Mouse (Mus musculus): ENCODE results near the gene Hes1.
"Not testable (repeated sequence)": the region's sequence is repeated elsewhere in the genome, so short reads cannot be mapped to it uniquely, and the experiment has no call there.

The Hes1 gene

DNA sequence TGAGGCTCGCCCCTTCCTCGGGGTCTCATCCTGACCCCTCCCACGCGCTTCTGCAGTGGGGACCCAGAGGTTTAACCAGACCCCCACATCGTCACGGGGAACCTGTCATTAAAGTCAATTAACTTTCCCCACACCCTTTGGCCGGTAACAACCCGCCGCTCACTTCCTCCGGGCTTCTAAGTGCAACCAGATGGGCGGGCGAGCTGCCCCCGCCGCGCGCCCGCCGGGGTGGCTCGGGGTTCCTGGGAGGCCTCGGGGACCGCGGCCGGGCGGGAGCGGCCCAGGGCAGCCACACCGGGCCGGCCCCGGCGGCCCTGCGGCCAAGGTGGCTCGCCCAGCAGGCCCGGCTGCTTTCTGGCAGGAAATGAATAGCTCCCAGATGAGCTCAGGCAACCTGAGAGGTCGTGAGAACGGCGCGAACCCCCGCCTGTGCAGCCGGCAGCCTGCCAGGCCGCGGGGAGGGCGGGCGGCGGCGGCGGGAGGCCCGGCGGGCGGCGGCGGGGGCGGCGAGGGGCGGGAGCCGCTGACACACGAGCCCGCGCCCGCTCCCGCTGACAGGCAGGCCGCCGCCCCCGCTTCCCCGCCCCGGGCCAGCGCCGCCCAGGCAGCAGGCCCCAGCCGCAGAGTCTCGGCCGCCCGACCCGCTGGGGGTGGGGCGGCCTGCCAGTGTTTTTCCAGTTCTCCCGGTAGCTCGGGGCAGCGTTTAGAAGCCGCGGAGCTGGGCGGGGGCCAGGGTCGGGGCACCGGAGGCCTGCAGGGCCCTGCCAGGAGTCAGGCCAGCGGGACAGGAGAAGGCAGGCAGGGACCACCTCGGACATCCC is 6.0 kb downstream of the Hes1 start:
- DNase-seq (ENCODE audit: low read depth in 1 of 2, low spot score in 2 of 2) = peak in 1 of 2 experiments; percentile 8

DNA sequence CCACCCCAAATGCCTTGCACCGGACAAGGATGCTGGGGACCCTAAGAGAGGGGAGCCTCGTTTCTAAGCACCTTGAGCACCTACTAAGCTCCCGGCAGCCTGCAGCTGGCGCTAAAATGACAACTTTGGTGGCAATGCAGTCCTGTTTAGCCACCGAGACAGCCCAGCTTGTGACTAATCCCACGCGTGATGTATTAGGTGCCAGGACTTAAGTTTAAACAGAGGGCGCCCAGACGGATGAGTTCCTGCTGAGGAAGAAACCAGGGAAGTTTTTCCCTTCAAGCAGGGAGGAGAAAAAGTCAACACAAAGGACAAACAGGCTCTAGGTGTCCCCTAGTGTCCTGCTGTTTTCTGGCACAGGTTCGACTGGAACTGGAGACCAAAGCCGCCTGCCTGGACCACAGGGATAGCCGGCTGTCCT is 6.6 kb downstream of the Hes1 start:
- DNase-seq (ENCODE audit: low read depth in 1 of 2, low spot score in 2 of 2) = no peak

DNA sequence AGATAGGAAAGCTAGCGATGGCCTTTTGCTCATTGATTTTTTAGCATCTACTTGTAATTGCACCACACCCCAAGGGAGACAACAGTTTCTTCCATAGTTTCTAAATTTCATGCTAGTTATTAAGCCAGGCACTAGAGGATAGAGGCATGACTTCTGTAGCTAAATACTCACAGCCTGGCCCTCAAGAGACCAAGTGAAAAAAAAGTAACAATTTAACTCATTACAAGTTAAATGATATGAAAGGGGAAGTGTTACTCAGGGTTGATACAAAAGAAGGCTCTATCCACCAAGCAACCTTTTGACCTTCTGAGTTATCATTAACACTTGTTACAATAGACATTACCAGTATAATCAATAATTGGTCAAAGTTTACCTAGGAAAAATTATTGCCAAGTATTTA is 9.1 kb downstream of the Hes1 start:
- no peak for DNase-seq (ENCODE audit: low read depth in 1 of 2, low spot score in 2 of 2)

DNA sequence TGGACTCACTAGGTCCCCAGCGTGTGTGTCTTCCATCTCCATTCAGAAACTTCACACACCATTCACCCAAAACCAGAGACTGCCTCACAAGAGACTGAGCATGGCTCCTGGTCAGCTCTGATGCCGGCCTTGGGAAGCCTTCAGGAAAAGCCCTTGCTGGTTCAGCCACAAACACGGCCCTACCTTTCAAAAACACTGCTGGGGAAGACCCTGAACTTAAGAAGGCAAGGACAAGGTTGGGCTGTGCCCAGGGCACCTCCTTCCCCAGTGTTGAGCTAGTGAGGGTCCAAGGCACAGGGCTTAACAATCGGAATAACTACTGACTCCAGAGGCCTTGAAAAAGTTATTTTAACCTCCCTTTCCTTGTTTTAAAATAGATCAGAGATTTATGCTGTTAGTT is 17.3 kb downstream of the Hes1 start:
- DNase-seq (ENCODE audit: low read depth in 1 of 2, low spot score in 2 of 2) = no peak

DNA sequence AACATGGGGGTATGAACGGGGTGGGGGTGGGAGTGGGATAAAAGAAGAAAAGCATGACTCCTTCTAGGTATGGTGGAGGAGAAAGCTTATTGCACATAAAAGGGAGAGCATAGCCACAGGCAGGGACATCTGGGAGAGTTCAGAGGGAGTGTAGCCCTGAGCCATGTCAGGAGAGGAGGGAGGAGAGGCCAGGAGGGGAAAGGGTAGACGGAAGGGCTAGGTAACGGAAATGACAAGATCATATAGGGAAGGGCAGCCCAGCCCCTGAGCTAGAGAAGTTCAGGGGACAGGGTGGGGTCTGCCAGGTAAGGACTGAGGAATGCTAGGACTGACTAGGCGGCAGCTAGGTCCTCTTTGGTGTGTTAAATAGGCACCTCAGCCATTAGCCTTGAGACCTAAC is 17.8 kb downstream of the Hes1 start:
- no peak for DNase-seq (ENCODE audit: low read depth in 1 of 2, low spot score in 2 of 2)

DNA sequence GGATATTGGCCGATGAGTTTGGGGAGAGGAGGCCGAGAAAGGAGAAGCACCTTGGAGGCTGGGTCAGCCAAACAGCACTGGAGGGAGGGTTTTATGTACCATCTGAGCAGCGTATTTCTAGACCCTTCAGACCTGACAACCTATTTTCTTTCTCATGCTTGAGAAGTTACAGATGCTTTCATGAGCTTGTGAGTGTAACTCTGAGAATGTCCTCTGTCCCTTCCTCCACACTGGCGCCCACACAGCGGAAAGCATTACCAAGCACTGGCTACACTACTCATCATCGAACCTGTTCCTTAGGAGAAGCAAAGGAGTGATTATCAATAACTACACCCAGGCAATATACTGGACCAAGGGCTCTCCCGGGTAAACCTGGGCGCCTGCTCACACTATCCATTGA is 18.8 kb downstream of the Hes1 start:
- DNase-seq (ENCODE audit: low read depth in 1 of 2, low spot score in 2 of 2) = no peak

DNA sequence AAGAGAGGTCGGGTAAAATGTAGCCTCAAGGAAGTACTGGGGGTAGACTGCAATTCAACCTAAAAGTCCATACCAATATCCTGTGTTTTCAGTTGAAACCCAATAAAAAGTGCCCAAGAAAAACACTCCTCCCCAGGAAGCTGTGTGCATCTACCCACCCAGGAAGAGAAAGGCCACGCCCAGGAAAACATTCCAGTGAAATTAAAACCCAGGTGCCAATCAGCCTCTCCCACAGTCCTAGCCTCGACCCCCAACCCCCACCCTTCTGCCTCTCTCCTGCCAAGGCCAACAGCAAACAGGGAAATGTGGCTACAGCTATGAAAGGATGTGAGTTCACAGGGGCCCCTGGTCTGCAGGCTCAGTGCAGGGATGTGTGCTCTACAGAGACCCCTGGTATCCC is 19.4 kb downstream of the Hes1 start:
- no peak for DNase-seq (ENCODE audit: low read depth in 1 of 2, low spot score in 2 of 2)

DNA sequence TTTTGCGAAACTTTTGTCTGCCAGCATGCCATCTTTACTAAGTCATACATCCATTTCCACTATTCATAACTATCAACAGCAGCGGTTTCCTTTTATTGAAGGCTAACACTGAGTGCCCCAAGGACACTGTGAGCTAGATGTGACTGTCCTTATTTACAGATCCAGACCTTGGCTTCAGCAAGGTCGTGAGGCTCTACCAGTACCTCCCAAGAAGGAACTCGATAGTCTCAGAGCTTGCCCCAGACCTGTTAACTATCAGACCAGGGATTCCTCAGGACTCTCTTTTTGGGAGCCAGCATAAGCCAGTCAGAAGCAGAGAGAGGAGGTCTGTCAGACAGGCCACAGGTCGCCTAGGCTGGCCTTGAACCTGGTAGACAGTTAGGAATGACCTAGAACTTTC is 24.5 kb downstream of the Hes1 start:
- DNase-seq (ENCODE audit: low read depth in 1 of 2, low spot score in 2 of 2) = no peak

DNA sequence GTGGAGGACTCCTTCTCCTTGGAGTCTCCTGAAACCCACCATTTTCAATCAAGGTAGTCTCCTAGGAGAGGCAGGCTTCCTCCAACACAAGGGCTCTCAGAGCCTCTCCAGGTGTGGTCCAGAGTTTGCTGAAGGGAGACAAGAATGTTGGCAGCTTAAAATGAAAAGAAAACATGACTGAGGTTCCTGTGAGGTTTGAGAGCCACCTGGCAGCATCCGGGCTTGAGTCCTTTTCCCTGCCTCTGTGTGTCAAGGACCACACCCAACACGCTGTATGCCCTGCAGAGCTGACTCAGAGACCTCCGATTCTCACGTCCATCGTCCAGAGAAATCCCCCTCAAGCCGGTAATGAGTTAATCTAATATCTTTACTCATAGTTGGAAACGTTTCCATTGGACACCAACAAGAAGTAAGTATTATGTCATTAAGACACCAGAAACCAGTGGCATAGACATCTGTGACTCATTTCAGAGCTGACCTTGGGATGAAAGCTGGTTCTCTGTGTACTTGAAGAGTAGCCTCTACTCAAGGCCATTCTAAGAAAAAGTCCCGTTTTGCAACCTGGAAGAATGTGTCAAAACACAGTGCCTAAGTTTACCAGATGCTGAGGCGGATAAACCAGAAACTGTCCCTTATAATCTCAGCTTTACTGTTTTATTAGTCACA is 26.1 kb downstream of the Hes1 start:
- no peak for DNase-seq (ENCODE audit: low read depth in 1 of 2, low spot score in 2 of 2)

DNA sequence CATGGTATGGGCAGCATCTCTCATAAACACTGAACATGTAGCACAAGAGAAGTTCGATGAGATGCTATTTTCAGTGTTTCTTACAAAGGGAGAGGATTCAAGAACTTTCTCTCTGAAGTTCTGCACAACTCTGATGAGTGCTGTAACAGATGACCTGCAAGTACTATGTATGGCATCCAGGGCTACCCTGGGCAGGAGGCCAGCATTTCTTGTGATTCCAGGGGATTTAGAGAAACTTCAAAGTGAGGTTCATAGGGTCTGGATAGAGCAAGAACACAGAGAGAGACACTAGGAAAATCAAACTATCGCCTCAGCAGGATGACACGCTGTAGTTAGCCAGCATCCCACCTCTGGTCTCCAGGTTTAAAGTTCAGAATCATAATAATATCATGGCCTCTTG is 31.9 kb downstream of the Hes1 start:
- no peak for DNase-seq (ENCODE audit: low read depth in 1 of 2, low spot score in 2 of 2)

DNA sequence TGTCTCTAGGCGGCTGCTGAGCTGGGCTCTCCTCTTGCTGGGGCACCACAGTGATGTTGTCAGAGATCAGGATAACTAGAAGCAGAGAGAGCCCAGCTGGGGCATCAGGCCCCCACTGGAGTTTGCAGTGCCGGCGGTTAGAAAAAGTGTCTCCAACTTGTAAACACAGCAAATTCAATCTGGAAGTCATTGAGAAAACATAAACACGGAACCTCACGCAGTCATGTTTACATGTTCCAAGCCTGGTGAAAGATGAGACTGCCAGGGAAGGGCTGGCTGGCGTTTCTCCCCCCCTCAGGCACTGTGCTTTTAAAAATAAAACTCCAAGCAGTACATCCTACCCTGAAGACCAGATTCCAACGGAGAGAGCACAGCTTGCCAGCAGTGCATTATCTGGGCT is 32.3 kb downstream of the Hes1 start:
- DNase-seq (ENCODE audit: low read depth in 1 of 2, low spot score in 2 of 2) = no peak

DNA sequence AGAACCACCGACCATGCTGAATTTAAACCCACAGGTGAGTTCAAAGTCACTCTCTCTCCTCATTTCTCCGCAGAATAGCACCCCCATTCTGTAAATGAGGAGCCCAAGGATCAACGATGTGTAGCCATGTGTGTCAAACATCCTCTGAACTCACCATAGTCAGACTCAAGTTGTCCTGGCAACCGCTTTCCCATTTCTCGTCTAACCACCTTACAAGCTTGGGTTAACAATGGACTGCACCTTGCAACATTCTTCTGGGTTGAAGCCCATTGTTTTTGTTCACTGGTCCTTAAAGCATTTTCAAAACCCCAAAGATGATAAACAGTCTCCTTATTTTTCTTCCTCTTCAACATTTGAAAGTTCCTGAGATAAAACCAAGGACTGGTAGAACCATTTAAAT is 34.9 kb downstream of the Hes1 start:
- DNase-seq (ENCODE audit: low read depth in 1 of 2, low spot score in 2 of 2) = no peak

DNA sequence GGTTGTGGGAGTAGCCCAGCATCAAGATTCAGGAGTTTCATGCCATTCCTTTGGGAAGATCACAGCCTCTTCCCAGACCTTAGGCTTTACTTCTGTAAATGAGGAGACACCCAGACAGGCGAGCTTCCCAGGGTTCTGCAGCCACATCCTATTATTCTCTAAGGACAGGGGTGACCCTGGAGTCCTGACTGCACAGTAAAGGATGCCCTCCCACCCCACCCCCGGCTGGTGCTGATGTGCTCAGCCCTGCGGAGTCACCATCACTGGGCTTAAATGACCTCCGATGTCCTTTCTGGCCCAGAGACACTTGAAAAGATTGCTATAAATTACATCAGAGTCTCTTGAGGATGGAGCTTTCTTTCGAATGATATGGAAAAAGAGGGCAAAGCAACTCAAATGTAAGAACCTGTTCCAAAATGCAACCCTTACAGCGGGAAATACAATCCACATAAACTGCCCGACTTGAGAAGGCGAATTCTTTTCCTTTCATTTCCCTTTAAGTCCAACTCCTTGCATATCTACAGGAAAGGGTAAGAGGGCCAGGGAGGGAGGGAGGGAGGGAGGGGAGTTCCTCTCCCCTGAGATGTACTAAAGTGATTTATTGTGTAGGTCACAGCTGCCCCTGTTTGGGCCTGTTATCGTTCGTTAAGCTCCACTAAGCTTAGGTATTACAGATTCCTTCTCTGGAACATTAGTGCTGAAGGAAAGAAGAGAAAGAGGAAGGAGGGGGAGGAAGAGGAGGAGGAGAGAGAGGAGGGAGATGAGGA is 38.1 kb downstream of the Hes1 start:
- DNase-seq (ENCODE audit: low read depth in 1 of 2, low spot score in 2 of 2) = no peak

DNA sequence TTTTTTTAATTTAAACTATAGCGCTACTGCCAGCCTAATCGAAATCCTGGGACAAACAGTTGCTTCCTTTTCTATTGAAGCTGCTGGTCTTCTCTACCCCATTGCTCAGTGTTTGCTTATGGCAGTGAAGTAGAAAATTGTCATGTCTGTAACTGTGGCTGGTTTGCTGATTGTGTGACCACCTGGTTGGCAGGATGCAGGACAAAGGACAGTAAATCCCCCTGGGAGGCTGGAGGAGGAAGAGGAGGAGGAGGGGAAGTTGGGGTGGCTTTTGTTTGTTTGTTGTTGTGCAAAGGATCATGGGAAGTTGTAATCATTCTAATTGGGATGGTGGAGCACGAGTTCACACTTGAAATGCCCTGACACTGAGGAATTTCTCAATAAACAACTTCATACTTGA is 38.8 kb downstream of the Hes1 start:
- no peak for DNase-seq (ENCODE audit: low read depth in 1 of 2, low spot score in 2 of 2)

DNA sequence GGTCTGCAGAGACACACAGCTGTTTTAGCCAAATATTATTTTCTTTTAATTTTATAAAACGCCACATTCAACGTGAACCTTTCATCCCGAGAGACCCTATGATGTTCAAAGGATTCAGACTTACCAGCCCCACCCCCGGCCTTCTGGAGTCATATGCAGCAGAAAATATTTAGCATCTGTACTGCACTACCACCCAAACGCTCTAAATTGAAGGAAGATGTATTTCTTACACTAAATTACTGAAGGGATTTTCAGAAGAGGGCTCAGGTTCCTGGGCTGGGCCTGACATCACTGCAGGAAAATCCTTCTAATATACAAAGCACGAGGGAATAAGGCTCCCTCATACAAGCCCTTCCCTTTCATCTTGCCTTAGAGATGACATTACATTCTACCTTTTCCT is 39.3 kb downstream of the Hes1 start:
- DNase-seq (ENCODE audit: low read depth in 1 of 2, low spot score in 2 of 2) = no peak

DNA sequence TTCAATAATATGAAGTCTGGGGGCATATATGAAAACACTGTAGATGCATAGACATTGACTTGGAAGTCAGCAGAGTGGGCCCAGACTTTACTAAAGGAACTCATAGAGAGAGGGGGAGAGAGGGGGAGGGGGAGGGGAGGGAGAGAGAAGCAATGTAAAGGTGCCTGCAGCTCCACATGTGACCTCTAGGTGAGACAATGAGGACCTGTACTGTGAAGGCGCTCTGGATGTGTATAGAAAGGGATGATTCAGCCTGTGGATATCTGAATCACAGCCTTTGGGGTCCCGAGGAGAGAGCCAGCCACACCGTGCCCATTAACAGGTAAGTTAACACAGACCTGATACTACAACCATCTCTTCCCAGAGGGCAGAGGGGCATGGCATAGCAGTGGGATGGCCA is 40.2 kb downstream of the Hes1 start:
- no peak for DNase-seq (ENCODE audit: low read depth in 1 of 2, low spot score in 2 of 2)

DNA sequence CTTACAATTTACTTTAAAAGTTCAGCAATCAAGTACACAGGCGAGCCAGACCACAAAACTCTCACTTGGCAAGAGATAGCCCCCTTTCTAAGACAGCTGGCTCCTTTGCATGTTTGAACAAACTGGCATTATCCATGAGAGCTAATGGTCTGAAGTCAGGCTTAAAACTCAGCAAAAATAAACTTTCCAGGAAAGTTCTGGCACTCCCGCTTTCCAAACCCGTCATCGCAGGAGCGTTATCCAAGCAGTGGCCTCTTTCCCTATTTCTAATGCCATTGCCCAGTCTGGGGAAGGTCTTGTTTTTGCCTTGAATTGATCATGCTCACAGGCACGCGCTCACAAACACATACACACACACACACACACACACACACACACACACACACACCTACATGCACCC is 41.3 kb downstream of the Hes1 start:
- DNase-seq (ENCODE audit: low read depth in 1 of 2, low spot score in 2 of 2) = no peak

DNA sequence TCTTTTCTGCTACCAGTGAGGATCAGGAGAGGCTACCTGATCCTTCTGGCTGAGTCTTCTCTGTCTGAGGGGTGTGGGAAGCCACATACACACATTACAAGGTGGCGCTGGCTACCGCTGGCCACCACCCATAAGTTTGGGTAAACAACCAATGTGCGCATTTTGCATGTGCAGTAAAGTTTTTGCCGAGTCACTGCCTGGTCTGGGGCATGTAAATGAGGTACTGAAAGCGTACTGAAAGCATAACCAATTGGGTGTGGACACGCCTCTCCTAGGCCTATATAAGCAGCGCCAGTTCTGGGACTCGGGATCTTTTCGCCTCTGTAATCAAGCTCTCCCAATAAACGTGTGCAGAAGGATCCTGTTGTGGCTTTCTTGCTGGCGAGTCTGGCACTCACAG is 44.0 kb downstream of the Hes1 start:
- DNase-seq (ENCODE audit: low read depth in 1 of 2, low spot score in 2 of 2) = not testable (repeated sequence)

DNA sequence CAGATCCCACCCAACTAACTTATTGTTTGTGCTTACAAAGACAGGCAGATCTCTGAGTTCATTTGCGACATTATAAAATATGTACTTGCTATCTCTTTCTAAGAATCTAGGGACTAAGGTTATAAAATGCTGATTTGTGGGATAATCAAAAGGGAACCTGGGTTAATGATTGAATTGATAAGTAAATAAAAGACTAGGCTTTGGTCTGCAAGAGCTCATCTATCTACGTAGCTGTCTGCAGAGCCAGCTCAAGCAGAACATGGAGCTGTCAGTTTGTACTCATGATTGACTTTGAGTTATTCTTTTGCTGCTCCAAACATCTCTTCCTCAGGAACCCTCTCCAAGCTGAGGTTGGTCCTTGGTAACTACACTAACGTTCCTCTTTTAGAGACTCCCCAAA is 46.3 kb downstream of the Hes1 start:
- no peak for DNase-seq (ENCODE audit: low read depth in 1 of 2, low spot score in 2 of 2)

DNA sequence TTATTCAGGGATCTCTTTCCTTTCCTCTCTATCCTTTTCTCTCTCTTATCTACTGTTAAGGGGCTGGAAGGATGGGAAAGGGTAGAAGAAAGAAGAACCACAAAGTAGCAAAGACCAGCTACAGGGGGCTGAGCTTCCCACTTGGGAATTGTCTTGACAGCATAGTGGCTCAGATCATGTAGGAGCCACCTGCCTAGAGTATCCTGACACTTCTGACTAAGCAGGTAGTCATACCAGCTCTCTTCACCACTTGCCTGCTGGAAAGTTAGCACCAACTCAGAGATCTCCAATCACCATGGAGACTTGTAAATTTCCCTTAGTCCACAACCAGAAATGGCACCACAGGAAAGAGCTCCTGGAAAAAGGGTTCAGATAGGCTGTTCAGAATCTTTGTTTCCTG is 46.9 kb downstream of the Hes1 start:
- DNase-seq (ENCODE audit: low read depth in 1 of 2, low spot score in 2 of 2) = no peak

DNA sequence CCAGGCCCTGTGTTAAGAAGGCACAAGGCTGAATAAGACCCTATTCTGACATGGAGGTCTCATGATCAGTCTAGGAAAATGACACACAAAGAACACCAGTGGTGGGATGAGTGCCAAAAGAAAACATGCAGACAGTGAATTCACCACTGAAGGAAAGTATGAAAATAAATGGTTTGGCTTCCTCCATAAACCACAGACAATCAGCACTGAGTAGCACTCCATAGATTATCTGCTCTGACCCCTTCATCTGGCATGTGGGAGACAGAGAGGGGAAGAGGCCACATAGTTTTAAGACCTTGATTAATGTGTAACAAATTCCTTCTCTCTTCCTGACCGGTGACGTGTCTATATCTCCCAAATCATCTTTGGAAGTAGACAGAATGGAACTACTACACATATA is 47.4 kb downstream of the Hes1 start:
- no peak for DNase-seq (ENCODE audit: low read depth in 1 of 2, low spot score in 2 of 2)

DNA sequence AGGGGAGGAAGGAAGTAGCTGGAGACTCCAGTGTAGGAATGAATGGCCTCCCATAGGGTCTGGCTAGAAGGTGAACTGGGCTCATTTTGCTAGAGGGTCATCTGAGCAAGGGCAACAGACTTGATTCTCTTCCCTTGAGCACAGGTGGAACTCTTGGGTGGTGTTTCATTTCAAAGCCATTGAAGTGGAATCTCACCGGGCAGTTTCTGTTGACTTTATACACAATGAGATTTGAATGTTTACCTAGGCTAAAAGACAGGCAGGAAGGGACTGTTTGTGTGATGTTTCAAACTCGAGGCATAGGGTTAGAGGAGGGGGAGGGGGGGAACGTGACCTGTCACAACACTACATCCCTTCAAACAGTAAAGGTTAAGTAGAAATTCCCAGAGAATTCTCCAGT is 49.0 kb downstream of the Hes1 start:
- no peak for DNase-seq (ENCODE audit: low read depth in 1 of 2, low spot score in 2 of 2)

Measured in monocyte, adult 2 months (primary cell).